Mouse (Mus musculus) lung, postnatal 14 days (tissue): ENCODE data around the gene Tfpi.
"Not testable (repeated sequence)": the region's sequence is repeated elsewhere in the genome, so short reads cannot be mapped to it uniquely, and the experiment has no call there.

Experiments used
- DNase-seq: peaks from one replicate; pipeline ENCODE4 v3.0.0; 2021

The Tfpi gene

GRCm38 (mm10) chr2:84473941-84474530, 2.5 kb downstream of the Tfpi start:
- DNase-seq = no peak

- DNase-seq = no peak
Measured at GRCm38 (mm10) chr2:84467391-84467790, 9.2 kb downstream of the Tfpi start.

- no peak for DNase-seq
Measured at GRCm38 (mm10) chr2:84464956-84465355, 11.6 kb downstream of the Tfpi start.

- no peak for DNase-seq
Measured at GRCm38 (mm10) chr2:84462411-84462810, 14.2 kb downstream of the Tfpi start.

GRCm38 (mm10) chr2:84459651-84460177, 16.9 kb downstream of the Tfpi start:
- DNase-seq = peak; percentile 51

GRCm38 (mm10) chr2:84457221-84457620, 19.4 kb downstream of the Tfpi start:
- DNase-seq = no peak

- DNase-seq = peak; percentile 55
Measured at GRCm38 (mm10) chr2:84455236-84455799, 21.3 kb downstream of the Tfpi start.

- DNase-seq = no peak
Measured at GRCm38 (mm10) chr2:84454551-84455235, 21.9 kb downstream of the Tfpi start.

- DNase-seq = peak; percentile 42
Measured at GRCm38 (mm10) chr2:84454051-84454450, 22.5 kb downstream of the Tfpi start.

GRCm38 (mm10) chr2:84445499-84445898, 31.1 kb downstream of the Tfpi start:
- no peak for DNase-seq

GRCm38 (mm10) chr2:84441940-84442339, 34.6 kb downstream of the Tfpi start:
- no peak for DNase-seq

- DNase-seq = peak; percentile 28
Measured at GRCm38 (mm10) chr2:84429724-84430123, 46.9 kb downstream of the Tfpi start.

GRCm38 (mm10) chr2:84428836-84429235, 47.7 kb downstream of the Tfpi start:
- DNase-seq = no peak

- DNase-seq = no peak
Measured at GRCm38 (mm10) chr2:84426531-84426930, 50.0 kb downstream of the Tfpi start.

GRCm38 (mm10) chr2:84425138-84425537, 51.4 kb downstream of the Tfpi start, which contains the start of gene Calcrl:
Gene Calcrl (minus strand): TSS chr2:84425411.
- peak; percentile 85 for DNase-seq

- no peak for DNase-seq
Measured at GRCm38 (mm10) chr2:84416501-84416900, 60.1 kb downstream of the Tfpi start.

GRCm38 (mm10) chr2:84409796-84410592, 66.6 kb downstream of the Tfpi start:
- no peak for DNase-seq

- DNase-seq = no peak
Measured at GRCm38 (mm10) chr2:84404834-84405233, 71.7 kb downstream of the Tfpi start.

GRCm38 (mm10) chr2:84402713-84403112, 73.9 kb downstream of the Tfpi start:
- DNase-seq = no peak

- no peak for DNase-seq
Measured at GRCm38 (mm10) chr2:84396557-84396956, 80.0 kb downstream of the Tfpi start.

- DNase-seq = no peak
Measured at GRCm38 (mm10) chr2:84393236-84393635, 83.3 kb downstream of the Tfpi start.

- no peak for DNase-seq
Measured at GRCm38 (mm10) chr2:84389075-84389474, 87.5 kb downstream of the Tfpi start.

GRCm38 (mm10) chr2:84388537-84388936, 88.0 kb downstream of the Tfpi start:
- not testable (repeated sequence) for DNase-seq
